Mouse (Mus musculus) lung, postnatal 0 days (tissue): ENCODE results near the gene Gm20604. TPM values are rescaled to one million over a fixed set of nuclear protein-coding genes. Genes with fewer than 3 reads are reported as not detected.

Experiments used
- ATAC-seq: fragments of 200-750 bp; cut with Nextera tagmentation; 2 replicates; pipeline ENCODE4 v1.8.0; 2017; ENCODE audit warnings: moderate library complexity
- DNase-seq: peaks from one replicate; pipeline ENCODE4 v3.0.0-alpha.2; 2016; ENCODE audit warnings: low spot score
- H3K27ac ChIP-seq: fragments of 300-500 bp; sonication (generic); 2 replicates; pipeline ENCODE4 v1.5.1; 2014; ENCODE audit warnings: antibody characterized with exemption, mild to moderate bottlenecking, low read length, mixed read lengths
- H3K27me3 ChIP-seq: fragments of 300-500 bp; sonication (generic); replicated peaks from 2 replicates; pipeline ENCODE4 v1.6.1; 2014; ENCODE audit warnings: low read length, mixed read lengths; ENCODE audit not compliant: insufficient read depth
- H3K36me3 ChIP-seq: fragments of 300-500 bp; sonication (generic); 2 replicates; pipeline ENCODE4 v1.6.1; 2014; ENCODE audit warnings: low read length, mixed read lengths; ENCODE audit not compliant: insufficient read depth
- H3K4me1 ChIP-seq: fragments of 300-500 bp; sonication (generic); 2 replicates; pipeline ENCODE4 v1.6.1; 2014; ENCODE audit warnings: antibody characterized with exemption, low read depth, low read length, mixed read lengths; ENCODE audit not compliant: insufficient read depth
- H3K4me2 ChIP-seq: fragments of 300-500 bp; sonication (generic); replicated peaks from 2 replicates; pipeline ENCODE4 v1.6.1; 2014; ENCODE audit warnings: low read depth, mild to moderate bottlenecking, low read length, moderate library complexity, mixed read lengths
- H3K4me3 ChIP-seq: fragments of 300-500 bp; sonication (generic); 2 replicates; pipeline ENCODE4 v1.5.1; 2014; ENCODE audit warnings: low read depth, low read length
- H3K9ac ChIP-seq: fragments of 300-500 bp; sonication (generic); replicated peaks from 2 replicates; pipeline ENCODE4 v1.6.1; 2014; ENCODE audit warnings: low read depth, mild to moderate bottlenecking
- H3K9me3 ChIP-seq: fragments of 300-500 bp; sonication (generic); 2 replicates; pipeline ENCODE4 v1.6.1; 2016; ENCODE audit warnings: low read length, mixed read lengths
- CTCF ChIP-seq: IDR thresholded peaks from 2 replicates; pipeline ENCODE4 v1.5.1; 2016; ENCODE audit warnings: antibody characterized with exemption, mild to moderate bottlenecking
- EP300 ChIP-seq: IDR thresholded peaks from 2 replicates; pipeline ENCODE4 v1.6.1; 2016; ENCODE audit warnings: antibody characterized with exemption, mild to moderate bottlenecking, control low read depth
- WGBS: fragments of 180-500 bp; shearing (Covaris S2); extraction: QIAGEN DNeasy Blood & Tissue Kit; methylation state at CpG from one replicate; pipeline ENCODE4 v1.1.7; 2014; 5-methylcytosine and 5-hydroxymethylcytosine counted together
- polyA plus RNA-seq: library from polyadenylated mRNA; unstranded; fragments of >200 nt; fragmentation: Nextera tagmentation; extraction: Ambion mirVana; gene quantifications from 2 replicates; pipeline ENCODE4 v1.2.1, GENCODE M21; 2015

Gm20604 gene
- polyA plus RNA-seq, 1 experiment from 2014 or later, result 11.8 TPM

DNA sequence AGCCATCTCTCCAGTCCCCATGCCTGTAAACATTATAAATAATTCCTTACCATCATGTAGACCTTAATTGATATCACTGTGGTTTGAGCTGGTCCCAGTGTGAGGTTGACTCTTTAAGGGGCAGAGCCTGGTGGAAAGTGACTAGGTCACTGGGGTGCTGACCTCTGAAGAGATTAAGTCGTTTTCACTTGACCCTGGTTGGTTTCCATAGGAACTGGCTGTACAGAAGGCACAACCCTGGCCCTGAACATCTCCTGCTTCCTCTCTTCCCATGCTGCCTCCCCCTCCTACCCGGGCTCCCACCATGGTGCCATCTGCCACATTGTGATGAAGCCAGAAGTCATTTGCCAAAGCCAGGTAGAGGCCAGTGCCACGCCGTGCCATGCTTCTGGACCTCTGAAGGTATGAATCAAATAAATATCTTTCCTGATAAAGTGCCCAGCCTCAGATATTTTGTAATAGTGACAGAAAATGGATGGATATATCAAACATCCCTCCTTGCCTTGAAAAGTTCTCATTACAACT lies 47.6 kb downstream of the Gm20604 start:
- H3K4me1 ChIP-seq, result peaks cover 1% of the 10 kb centered on the region; the same call in 1 of the 2 replicates
- H3K27ac ChIP-seq, result no peak overlapping the region
- H3K36me3 ChIP-seq, result no peaks in the 10 kb centered on the region
- H3K9ac ChIP-seq, result no peak overlapping the region
- DNase-seq (no peak), ATAC-seq (no peak)
- no peak overlapping the region for H3K4me3 ChIP-seq
- WGBS, result 74% methylated on average over 4 of the region's 4 CpGs
- H3K9me3 ChIP-seq, result no peaks in the 10 kb centered on the region
- no peaks in the 10 kb centered on the region for H3K27me3 ChIP-seq
- no peak overlapping the region for H3K4me2 ChIP-seq
- TF ChIP-seq EP300, result no peak
- TF ChIP-seq CTCF, result no peak

DNA sequence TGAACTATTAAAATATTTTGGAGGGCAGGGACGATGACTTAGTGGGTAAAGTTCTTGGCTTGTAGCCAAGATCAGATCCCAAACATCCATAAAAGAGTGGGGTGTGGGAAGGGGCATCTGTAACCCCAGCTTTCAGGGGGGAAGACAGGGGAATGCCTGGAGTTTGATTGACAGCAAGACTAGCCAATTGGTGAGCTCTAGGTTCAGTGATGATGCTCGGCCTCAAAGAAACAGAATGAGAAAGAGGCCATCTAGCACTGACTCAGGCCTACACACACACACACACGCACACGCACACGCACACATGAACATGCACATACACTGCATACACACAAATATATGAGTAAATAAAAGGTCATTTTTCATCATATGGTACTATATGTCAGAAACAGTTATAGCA lies 48.6 kb downstream of the Gm20604 start:
- Histone ChIP-seq H3K36me3 (no peaks in the 10 kb centered on the region), H3K4me2 (no peak overlapping the region), H3K4me1 (peaks cover 7% of the 10 kb centered on the region; the same call in 1 of the 2 replicates), H3K27me3 (no peaks in the 10 kb centered on the region), H3K9ac (no peak overlapping the region), H3K9me3 (no peaks in the 10 kb centered on the region), H3K4me3 (no peak overlapping the region), H3K27ac (no peak overlapping the region)
- no peak for DNase-seq
- ATAC-seq, result no peak
- WGBS, result 79% methylated on average over 5 of the region's 5 CpGs
- TF ChIP-seq CTCF, result no peak
- TF ChIP-seq EP300, result no peak

DNA sequence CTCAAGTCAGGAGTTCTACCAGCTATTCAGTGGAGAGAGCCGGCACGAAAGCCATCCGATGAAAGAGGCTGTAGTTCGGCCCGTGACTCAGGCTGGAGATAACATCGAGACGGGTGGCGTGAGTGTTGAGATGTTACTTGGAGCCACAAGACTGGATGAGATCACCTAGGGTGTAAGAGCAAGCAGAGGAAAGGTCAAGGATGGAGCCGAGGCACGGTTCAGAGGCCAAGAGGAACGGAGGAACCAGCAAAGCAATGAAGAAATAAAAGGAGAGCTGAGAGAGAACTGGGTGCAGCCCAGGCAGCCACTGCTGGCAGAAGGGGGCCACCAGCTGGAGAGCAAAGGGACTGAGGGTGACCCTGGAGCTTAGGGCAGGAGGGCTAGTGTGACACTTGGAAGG lies 50.3 kb downstream of the Gm20604 start:
- no peak overlapping the region for H3K4me2 ChIP-seq

DNA sequence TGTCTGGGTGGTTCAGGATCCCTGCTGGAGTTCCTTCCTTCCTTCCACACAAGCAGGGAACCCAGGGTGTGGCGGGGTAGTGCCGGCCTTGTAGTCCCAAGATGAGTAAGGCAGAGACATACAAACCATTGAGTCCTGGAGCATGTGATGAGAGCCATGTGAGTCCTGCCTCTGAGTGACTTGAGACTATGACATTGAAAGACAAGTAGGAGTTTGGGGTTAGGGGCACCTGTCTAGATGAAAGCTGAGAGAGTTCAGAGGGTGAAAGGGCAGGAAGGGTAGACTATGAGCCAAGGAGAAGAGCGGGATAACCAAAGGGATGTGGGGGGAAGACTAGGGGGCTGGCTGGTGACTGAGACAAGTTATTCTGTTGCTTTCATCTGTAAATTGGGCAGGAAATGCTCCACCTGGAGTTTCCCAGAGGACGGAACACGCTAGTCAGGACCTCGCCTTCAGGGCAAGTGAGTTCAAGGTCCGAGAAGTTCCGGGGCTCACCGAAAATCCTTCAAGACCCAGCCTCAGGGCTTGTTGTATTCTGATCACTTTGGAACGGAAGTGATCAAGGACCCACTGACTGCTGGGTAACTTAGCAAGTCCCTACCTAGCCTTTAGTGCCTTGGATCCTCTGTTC lies 51.5 kb downstream of the Gm20604 start:
- WGBS, result 84% methylated on average over 10 of the region's 10 CpGs
- Histone ChIP-seq H3K4me1 (peaks cover 27% of the 10 kb centered on the region; the same call in 1 of the 2 replicates), H3K4me2 (no peak overlapping the region), H3K36me3 (no peaks in the 10 kb centered on the region), H3K9me3 (no peaks in the 10 kb centered on the region), H3K4me3 (no peak overlapping the region), H3K9ac (no peak overlapping the region), H3K27me3 (no peaks in the 10 kb centered on the region), H3K27ac (no peak overlapping the region)
- TF ChIP-seq CTCF, result no peak
- no peak for TF ChIP-seq EP300
- DNase-seq (no peak), ATAC-seq (no peak)

More for the DNA sequence above, 50.3 kb downstream of the Gm20604 start:
- DNase-seq (no peak), ATAC-seq (no peak)
- H3K27me3 ChIP-seq, result no peaks in the 10 kb centered on the region
- no peak overlapping the region for H3K4me3 ChIP-seq
- peaks cover 15% of the 10 kb centered on the region; the same call in 1 of the 2 replicates for H3K4me1 ChIP-seq
- peak; percentile 56 for TF ChIP-seq CTCF
- TF ChIP-seq EP300, result no peak
- WGBS, result 62% methylated on average over 11 of the region's 11 CpGs
- no peak overlapping the region for H3K27ac ChIP-seq
- H3K9ac ChIP-seq, result no peak overlapping the region
- H3K9me3 ChIP-seq, result no peaks in the 10 kb centered on the region
- no peaks in the 10 kb centered on the region for H3K36me3 ChIP-seq

DNA sequence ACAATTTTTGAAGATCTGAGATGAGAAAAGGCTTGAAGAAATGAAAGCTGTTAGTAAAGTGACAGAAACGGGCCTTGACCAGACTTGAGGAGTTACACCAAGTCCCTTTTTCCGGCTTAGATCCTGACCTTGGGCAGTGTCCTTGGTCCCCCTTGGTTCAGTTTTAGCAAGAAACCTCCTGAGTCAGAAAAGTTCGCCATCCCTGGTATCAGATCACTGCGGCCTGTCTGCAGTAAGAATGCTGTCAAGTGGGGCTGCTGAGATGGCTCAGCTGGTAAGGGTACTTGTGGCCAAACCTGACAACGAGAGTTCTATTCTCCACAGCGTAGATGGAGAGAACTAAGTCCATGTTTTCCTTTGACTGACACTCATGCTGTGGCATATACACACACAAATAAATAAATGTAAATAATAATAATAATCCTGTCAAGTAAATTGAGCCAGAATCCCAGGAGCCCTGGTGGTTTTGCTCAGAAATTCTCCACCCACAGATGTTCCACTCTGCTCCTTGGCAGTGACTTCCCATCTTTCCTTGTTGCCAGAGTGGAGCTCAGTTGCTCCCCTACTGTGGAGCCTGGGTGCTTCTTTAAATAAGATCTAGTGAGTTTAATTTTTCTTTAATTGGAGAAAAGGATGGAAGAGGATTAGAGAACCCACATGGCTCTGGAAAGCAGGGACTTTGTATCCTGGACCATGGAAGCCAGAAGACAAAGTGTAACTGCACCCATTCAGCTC lies 52.4 kb downstream of the Gm20604 start:
- Histone ChIP-seq H3K27ac (no peak overlapping the region), H3K4me1 (peaks cover 27% of the 10 kb centered on the region; the same call in 1 of the 2 replicates), H3K27me3 (no peaks in the 10 kb centered on the region), H3K9ac (no peak overlapping the region), H3K4me2 (no peak overlapping the region; the same call in 1 of the 2 replicates), H3K4me3 (no peak overlapping the region), H3K9me3 (no peaks in the 10 kb centered on the region), H3K36me3 (no peaks in the 10 kb centered on the region)
- DNase-seq, result no peak
- ATAC-seq, result no peak
- TF ChIP-seq CTCF, result no peak
- TF ChIP-seq EP300, result no peak
- 48% methylated on average over 6 of the region's 6 CpGs for WGBS

DNA sequence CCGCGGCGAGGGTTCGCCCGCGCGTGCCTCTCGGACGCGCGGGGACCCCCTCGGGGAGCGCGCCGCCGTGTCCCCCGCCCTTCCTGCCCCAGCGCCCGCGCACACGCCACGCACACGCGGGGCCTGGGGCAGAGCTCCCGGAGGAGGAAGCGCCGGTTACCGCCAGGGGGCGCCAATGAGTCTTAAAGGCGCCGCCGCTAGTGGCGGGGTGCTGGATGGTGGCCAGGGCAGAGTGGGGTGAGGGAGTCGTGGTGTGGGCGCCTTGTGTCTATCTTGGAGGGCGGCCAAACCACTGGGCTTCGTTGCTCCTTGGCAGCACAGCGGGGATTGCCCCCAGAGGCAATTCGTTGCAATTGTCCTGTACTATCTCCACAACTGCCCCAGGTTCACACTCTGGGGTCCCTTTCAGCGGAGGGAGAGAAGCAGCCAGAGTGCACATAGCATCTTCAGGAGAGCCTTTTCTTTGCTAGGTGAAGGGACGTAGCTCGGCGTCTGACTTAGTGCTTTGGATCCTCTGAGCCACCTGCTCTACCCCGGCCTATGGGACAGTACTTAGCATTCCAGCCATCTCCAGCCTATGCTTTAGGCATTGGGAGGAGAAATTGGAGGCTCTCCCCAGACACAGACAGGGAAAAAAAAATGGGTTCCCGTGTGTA lies 53.1 kb downstream of the Gm20604 start:
- no peaks in the 10 kb centered on the region for H3K36me3 ChIP-seq
- TF ChIP-seq CTCF, result peak; percentile 88
- no peak for TF ChIP-seq EP300
- WGBS, result 3% methylated on average over 41 of the region's 45 CpGs
- DNase-seq (peak; percentile 88), ATAC-seq (peak; percentile 84)
- peak overlapping the region; percentile 76 for H3K9ac ChIP-seq
- peak overlapping the region; percentile 92 for H3K27ac ChIP-seq
- H3K4me1 ChIP-seq, result peaks cover 27% of the 10 kb centered on the region; the same call in 1 of the 2 replicates
- H3K4me2 ChIP-seq, result peak overlapping the region; percentile 99
- H3K9me3 ChIP-seq, result no peaks in the 10 kb centered on the region
- no peaks in the 10 kb centered on the region for H3K27me3 ChIP-seq
- H3K4me3 ChIP-seq, result peak overlapping the region; percentile 79
